Mouse (Mus musculus) MN1 (cell line): ENCODE results near the gene Grwd1.

ENCODE experiments used
- DNase-seq: peaks from one replicate; pipeline ENCODE4 v3.0.0-alpha.2; 2016; ENCODE audit warnings: low spot score

Grwd1 gene

DNA sequence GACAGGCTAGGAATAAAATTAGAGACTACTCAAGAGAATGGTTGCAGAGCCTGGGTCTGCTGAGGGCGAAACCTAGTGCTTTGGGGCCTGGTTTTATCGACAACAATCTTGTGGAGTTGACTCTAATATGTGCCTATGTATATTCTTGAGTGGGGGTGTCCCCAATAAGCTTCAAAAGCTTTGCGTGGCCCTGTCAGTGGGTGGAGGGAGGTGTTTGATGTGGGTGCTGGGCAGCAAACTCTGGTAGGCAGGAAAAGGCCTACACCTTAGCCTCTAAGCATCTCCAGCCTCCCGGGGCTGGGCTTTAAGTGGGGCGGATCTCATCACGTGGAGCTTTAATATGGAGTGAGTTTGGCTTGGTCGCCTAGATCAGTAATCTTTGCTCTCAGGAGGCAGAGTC lies 31.8 kb downstream of the Grwd1 start:
- no peak for DNase-seq

DNA sequence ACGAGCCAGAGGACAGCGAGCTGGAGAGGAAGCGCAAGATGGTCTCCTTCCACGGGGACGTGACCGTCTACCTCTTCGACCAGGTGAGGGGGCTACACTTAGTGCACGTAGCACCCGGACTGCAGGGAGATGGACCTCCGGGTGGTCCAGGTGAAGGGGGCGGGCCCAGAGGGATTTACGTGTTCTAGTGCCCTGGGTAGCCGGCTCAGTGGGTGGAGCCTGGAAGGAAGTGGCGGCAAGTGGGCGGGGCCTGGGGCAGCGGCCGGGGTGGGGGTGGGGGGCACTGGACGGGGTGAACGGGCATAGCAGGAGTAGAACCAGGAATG lies 32.3 kb downstream of the Grwd1 start:
- DNase-seq = no peak

DNA sequence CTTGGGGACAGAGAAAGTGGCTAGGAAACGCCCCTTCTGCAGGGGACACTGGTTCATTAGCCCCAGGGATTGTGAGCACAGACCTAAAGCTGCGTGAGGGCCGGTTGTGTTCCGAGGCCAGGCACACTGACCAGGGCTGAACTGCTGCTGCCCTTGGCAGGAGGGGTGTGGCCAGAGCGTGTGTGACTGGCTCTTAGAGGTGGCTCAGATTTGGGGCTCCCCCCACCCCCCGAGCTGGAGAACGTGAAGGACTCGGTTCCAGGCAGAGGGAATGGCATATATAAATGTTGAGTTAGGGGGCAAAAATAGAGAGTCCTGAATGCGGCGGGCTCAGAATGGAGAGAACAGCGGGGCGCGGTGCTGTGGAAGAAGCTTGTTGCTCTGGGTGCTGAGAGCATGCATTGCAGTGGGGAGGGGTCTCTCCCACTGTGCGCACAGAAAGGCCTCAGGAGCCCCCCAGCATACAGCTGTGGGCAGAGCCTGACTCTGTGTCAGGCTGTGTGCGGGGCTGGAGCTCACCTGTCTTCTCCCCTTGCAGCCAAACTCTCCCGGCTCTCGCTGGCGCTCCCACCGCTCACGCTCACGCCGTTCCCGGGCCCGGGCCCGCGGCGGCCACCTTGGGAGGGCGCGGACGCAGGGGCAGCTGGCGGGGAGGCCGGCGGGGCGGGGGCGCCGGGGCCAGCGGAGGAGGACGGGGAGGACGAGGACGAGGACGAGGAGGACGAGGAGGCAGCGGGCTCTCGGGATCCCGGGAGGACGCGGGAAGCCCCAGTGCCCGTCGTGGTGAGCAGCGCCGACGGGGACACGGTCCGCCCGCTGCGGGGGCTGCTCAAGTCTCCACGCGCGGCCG lies 32.9 kb downstream of the Grwd1 start:
- DNase-seq = no peak

DNA sequence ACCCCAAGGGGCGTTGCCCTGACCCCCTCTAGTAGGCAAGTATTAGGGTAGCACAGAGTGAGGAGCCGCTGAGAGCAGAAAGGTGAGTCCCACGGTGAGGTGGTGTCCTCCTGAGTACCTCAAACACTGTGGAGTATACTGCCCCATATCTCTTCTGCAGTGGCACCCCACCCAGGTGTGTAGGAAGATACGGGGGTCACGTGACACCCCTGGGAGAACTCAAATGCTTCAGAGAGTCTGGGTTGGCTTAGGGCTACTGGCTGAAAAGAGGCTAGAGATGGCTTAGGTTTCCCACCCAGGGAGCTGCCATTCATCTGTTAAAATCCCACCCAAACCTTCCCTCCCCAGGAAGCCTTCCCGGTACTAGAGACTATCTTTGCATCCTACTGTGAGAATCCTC lies 33.8 kb downstream of the Grwd1 start:
- no peak for DNase-seq

DNA sequence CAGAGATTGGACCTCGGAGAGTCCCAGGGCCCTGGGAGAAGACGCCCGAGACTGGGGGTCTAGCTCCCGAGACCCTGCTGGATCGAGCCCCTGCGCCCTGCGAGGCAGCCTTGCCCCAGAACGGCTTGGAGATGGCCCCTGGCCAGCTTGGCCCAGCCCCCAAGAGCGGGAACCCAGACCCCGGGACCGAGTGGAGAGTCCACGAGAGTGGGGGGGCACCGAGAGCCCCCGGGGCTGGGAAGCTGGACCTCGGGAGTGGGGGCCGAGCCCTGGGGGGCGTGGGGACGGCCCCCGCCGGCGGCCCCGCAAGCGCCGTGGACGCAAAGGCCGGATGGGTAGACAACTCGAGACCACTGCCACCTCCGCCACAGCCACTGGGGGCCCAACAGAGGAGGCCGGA lies 35.8 kb downstream of the Grwd1 start:
- DNase-seq = no peak

DNA sequence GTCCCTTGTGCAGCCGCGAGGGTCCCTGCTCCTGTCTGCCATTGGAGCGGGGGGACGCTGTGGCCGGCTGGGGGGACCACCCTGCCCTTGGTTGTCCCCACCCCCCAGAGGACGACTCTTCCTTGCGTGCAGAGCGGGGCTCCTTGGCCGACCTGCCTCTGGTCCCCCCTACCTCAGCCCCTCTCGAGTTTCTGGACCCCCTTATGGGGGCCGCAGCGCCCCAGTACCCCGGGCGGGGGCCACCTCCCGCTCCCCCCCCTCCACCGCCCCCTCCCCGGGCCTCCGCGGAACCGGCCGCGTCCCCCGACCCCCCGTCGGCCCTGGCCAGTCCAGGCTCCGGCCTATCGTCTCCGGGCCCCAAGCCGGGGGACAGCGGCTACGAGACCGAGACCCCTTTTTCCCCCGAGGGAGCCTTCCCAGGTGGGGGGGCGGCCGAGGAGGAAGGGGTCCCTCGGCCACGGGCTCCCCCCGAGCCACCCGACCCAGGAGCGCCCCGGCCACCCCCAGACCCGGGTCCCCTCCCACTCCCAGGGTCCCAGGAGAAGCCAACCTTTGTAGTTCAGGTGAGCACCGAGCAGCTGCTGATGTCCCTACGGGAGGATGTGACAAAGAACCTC lies 36.7 kb downstream of the Grwd1 start:
- no peak for DNase-seq

DNA sequence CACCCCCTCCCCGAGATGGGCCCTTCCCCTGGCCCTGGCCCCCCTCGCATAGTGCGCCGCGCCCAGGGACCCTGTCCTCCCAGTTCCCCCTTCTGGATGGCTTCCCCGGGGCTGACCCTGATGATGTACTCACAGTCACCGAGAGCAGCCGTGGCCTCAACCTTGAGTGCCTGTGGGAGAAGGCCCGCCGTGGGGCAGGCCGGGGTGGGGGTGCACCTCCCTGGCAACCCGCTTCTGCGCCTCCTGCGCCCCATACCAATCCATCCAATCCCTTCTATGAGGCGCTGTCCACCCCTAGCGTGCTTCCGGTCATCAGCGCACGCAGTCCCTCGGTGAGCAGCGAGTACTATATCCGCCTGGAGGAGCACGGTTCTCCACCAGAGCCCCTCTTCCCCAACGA lies 37.5 kb downstream of the Grwd1 start:
- no peak for DNase-seq

DNA sequence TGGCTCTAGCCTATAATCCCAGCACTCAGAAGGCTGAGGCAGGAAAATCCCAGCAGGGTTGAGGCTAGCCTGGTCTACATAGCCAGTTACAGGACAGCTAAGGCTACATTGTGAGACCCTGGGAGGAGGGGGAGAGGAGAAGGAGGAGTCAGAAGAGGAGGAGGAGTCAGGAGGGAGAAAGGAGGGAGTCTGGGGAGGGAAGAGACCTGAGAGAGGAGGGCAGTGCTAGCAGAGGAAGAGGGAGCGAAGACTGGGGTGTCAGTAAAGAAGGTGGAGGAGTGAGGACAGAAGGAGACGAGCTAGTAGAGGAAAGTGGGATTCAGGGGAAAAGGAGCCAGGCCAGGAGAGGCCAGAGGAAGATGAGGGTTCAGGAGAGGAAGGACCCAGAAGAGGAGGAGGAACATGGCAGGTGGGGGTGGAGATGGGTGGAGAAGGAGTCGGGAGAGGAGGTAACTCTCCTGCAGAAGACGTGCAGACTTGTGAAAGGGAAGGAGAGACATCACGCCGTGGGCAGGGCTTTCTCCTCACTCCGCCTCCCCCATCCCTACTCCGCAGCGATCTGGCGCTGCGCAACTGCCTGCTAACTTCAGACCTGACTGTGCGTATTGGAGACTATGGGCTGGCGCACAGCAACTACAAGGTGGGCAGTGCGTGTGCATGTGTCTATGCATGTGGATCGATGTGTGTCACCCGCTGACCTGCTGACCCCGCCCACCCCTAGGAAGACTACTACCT lies 38.8 kb downstream of the Grwd1 start:
- no peak for DNase-seq

DNA sequence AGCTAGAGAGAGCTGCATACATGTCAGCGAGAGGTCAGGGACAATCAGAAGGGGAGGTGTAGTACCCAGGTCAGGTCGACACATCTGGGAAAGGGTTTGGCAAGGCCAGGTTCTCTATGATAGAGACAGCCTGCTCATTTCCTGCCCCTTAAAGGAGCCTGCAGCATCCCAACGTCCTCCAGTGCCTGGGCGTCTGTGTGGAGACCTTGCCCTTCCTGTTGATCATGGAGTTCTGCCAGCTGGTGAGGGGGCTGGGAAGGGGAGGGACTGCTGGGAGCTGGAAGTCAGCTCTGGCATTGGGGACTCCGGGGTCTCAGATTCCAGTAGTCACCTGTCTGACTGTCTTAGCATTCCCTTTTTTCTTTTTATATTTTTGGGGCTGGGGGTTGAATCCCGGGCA lies 40.0 kb downstream of the Grwd1 start:
- DNase-seq = no peak

DNA sequence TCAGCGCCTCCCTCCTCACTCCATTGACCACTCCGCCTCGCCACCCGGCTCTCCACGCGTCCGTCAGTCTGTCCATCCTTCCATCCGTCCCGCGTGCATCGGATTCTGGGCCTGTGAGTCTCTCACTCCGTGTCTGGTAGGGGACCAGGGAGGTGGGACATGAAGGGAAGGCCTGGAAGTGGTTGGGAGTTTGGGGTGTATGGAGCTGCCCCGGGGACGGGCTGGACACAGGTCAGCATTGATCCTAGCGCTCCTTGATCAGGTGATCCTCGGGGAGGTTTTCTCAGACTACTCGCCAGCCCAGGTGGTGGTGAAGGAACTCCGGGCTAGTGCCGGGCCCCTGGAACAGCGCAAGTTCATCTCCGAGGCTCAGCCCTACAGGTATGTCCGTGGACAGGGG lies 43.1 kb downstream of the Grwd1 start:
- DNase-seq = no peak

DNA sequence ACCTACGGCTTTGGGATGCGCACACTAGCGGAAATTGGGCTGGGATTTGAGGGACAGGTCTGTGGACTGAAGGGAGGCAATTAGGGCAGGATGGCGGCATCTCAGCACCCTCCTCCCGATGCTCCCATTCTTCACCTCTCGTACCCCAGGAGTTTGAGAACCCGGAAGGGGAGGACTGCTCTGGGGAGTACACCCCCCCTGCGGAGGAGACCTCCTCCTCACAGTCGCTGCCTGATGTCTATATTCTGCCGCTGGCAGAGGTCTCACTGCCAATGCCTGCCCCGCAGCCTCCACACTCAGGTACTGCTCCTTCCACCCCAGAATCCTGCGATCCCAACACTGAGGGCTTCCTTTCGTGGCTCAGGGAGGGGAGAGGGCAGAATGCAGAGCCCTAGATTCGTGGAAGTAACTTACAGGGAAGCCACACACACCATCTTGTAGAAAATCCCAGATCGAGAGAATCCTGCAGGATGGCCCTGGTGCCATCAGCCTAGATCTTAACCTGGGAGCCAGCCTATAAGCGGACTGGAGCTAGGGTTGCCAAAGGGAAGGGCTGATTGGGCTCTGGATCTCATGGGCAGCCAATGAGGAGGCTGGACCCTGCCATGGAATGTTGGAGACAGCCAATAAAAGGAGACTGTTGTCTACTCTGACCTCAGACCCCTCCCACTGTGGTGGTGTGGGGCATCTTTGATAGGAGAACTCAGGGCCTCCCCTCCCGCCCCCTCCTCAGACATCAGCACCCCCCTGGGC lies 43.9 kb downstream of the Grwd1 start:
- no peak for DNase-seq

DNA sequence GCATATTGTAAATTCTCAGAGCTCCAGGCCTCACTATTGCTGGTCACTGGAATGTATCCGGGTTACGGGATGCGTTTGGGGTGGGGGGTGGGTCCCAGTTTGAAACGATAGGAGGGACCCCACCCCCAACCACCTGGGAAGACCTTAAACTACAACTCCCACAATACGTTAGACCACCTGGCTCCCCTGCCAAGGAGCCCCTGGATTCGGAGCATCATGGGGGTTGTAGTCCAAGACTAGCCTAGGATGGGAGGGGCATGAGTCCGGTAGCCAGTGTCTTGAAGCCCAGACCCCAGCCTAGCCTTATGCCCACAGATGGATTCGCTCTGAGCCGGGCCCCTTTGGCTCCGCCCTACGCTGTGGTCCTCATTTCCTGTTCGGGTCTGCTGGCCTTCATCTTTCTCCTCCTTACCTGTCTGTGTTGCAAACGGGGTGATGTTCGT lies 44.6 kb downstream of the Grwd1 start:
- DNase-seq = peak; percentile 54

DNA sequence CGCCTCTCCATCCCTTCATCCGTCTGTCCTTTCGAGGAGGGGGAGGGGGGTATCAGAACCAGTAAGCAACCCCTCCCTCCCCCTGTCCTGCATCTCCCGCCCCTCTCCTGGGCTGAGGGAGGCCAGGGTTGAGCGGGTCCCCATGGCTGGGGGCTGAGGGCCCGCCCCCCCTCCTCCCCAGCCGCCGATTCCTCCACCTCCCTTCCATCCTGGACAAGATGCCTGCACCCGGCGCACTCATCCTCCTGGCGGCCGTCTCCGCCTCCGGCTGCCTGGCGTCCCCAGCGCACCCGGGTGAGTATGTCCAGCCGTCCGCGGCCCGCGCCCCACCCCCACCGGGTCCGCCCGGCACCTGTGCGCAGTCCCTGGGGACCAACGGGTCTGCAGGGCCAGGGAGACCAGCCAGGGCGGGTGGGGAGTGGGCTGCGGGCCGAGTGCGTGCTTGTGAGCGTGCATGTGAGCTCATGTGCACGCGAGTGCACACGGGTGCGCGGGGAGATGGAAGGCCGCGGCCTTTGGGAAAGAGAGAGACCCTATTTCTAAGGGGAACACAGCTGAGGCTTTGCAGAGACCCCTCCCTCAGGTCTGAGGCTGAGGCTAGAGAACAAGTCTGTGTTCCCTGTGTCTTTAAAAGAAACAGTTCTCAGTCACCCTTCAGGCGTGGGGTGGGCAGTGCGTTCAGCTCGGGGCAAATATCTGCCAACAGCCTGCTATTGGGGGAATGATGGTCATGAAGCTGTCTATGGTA lies 45.2 kb downstream of the Grwd1 start:
- peak; percentile 83 for DNase-seq

DNA sequence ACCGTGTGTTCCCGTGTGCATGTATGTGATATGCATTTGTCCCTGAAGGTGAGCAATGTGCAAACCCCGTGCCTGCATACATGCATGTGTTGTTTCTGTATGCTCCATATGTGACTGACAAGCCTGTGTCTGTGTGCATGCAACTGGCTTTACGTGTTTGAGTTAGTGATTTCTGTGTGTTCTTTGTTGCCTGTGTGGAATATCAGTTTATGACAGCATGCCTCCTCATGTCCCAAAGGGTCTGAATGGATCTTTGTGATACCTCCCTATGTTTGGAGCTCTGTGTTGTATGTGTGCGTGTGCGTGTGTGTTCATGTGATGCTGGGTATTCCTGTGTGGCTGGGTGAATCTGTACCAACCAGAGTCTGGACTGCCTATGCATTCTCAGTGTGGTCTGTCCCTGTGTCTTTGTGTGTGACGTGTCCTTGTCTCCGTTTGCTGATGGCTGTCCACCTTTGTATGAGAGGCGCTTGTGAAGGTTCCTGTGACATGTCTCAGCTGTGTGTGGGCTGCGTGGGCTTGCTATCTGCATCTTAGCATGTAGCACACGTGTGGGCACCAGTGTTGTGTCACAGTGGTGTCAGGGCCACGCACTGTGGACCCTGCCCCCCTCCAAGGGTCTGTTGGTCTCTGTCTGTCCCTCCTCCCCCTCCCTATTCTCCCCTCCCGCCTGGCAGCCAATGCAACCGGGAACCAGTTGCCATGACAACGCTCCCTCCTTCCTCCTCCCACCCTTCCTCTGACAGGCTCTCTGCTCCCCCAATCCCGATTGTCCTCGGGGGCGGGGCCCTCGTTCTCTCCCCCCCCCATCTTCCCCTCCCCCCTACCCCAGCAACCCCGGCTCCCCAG lies 46.0 kb downstream of the Grwd1 start, which contains the start of gene Sult2b1:
Sult2b1 (minus strand) TSS at position 146 of the 849 bp plus-strand sequence.
- DNase-seq = peak; percentile 89

DNA sequence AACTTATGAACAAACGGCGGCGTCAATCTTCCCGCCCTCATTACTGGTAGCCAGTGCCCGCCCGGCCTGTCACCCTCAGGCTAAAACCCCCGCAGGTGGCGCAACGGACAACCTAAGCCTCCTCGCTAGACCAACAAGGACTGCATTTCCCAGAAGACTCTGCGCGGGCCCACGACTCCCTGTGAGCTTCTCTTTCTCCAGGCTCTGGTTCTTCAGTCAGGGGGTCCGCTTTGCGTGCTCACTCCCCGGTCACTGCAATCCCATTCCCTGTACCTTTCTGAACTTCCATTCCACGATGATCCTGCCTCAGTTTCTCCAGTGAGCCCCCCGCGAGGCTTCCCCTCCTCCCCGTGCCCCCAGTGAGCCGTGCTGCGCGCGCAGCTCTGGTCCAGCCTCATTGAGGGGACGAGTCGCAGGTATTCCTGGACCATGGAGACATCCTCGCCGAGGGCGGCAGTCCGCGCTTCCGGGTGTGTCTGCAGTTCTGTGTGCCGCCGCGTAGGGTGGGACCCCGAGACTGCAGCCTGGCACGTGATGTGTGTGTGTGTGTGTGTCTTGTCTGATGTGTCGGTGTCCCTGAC lies 47.1 kb downstream of the Grwd1 start, which contains the start of gene Lmtk3:
Lmtk3 (plus strand) TSS at position 228 of the 581 bp plus-strand sequence.
- DNase-seq = peak; percentile 74

DNA sequence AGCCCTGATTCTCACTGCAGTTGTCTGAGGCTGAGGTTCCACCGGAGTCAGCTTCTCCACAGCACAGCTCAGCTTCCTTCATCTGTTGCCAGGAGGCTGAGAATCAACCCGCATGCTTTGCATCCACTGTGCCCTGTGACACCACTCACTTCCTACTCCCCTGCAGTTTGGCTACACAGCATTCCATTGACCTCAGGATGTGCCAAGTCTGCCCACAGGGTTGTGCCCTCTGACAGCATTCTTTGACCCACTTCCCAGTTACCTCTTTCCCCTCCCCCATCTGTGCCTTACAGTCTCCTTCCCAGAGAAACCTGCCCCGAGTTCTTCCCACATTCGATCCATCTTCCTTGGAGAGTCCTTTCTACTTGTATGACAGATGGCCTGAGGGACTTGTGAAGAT lies 48.5 kb downstream of the Grwd1 start:
- no peak for DNase-seq

DNA sequence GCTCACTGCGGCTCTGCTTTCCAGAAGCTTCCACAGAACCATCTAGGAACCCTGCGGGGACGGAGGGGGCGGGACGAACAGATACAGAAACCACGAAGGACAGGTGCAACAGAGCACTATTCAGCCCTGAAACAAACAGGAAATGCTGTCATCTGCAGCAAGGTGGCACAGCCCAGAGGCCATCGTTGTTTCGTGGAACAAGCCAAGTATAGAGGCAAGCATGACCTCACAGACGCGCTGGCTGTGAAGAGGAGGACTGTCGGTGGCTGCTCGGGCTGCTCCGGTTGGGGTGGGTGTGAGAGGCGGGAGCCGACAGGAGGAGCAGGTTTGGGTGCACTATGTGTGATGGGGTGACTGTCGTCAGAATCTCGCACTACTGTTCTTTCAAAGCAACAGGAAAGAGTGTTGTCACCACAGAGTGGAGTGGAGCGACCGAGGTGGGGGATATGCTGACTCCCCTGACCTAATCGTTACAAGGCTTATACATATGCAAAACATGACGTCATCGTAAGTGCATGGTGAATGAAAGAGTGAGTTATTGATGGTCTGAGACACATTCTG lies 51.6 kb downstream of the Grwd1 start:
- DNase-seq = peak; percentile 54

DNA sequence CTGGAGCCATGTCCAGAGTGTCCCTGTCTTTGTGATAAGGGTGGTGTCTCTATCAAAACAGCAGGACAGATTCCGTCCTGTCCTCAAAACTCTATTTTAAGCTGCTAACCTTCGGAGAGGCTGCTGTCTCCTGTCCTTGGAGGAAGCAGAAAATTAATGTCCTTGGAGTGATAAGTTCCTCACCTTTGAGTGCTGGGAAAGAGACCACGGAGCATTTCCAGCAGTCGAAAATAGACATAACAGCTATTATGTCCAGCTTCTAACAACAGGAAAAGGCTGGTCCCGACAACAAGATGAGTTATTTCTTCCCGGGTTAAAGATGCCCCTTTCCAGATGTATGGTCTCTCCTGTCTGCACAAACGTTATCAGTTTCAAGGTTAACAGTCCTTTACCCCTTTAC lies 55.5 kb downstream of the Grwd1 start:
- no peak for DNase-seq
